Mouse (Mus musculus) MEL (cell line): ENCODE measurements around the gene Cyp4f13.

Experiments
- CTCF ChIP-seq, 3 experiments: IDR thresholded peaks in 2 of 3; conservative IDR thresholded peaks in 1 of 3; 2 replicates each; pipeline ENCODE4 v1.5.1; 2011 to 2012; ENCODE audit warnings: low read length in 3 of 3, low read depth in 2 of 3, mild to moderate bottlenecking in 2 of 3, improper control_type of control experiment in 1 of 3, inconsistent platforms in 1 of 3, mixed read lengths in 1 of 3, moderate library complexity in 1 of 3; ENCODE audit not compliant: control insufficient read depth in 1 of 3, insufficient read depth in 1 of 3, poor library complexity in 1 of 3, severe bottlenecking in 1 of 3
- E2F4 ChIP-seq: IDR thresholded peaks from 2 replicates; pipeline ENCODE4 v1.6.1; 2011; ENCODE audit warnings: low read depth, low read length, improper control_type of control experiment, borderline replicate concordance
- EP300 ChIP-seq, 2 experiments: IDR thresholded peaks; 2 replicates each; pipeline ENCODE4 v1.6.1; 2011; ENCODE audit warnings: improper control_type of control experiment in 2 of 2, low read length in 2 of 2, low read depth in 1 of 2, mild to moderate bottlenecking in 1 of 2
- GATA1 ChIP-seq: IDR thresholded peaks from 2 replicates; pipeline ENCODE4 v1.6.1; 2011; ENCODE audit warnings: low read depth, low read length, improper control_type of control experiment
- MAFK ChIP-seq: IDR thresholded peaks from 2 replicates; pipeline ENCODE4 v1.6.1; 2011; ENCODE audit warnings: low read depth, mild to moderate bottlenecking, low read length, improper control_type of control experiment, borderline replicate concordance
- MAX ChIP-seq: IDR thresholded peaks from 2 replicates; pipeline ENCODE4 v1.6.1; 2011; ENCODE audit warnings: low read length, improper control_type of control experiment
- MYB ChIP-seq: IDR thresholded peaks from 2 replicates; pipeline ENCODE4 v1.6.1; 2011; ENCODE audit warnings: mild to moderate bottlenecking, low read depth, low read length, improper control_type of control experiment
- POLR2A ChIP-seq, 2 experiments: IDR thresholded peaks; 2 replicates each; pipeline ENCODE4 v1.6.1; 2011 to 2012; ENCODE audit warnings: low read length in 2 of 2, mild to moderate bottlenecking in 2 of 2, control low read depth in 1 of 2, improper control_type of control experiment in 1 of 2, low read depth in 1 of 2, moderate library complexity in 1 of 2; ENCODE audit not compliant: control insufficient read depth in 1 of 2, insufficient read depth in 1 of 2, poor library complexity in 1 of 2
- SIN3A ChIP-seq: IDR thresholded peaks from 2 replicates; pipeline ENCODE4 v1.6.1; 2012; ENCODE audit warnings: low read length, improper control_type of control experiment, inconsistent platforms
- TBP ChIP-seq: IDR thresholded peaks from 2 replicates; pipeline ENCODE4 v1.8.0; 2011; ENCODE audit warnings: low read depth, low read length, improper control_type of control experiment
- USF2 ChIP-seq, 2 experiments: IDR thresholded peaks; 2 replicates each; pipeline ENCODE4 v1.6.1; 2011 to 2012; ENCODE audit warnings: improper control_type of control experiment in 2 of 2, low read length in 2 of 2, borderline replicate concordance in 1 of 2, inconsistent platforms in 1 of 2, low read depth in 1 of 2, mild to moderate bottlenecking in 1 of 2; ENCODE audit not compliant: insufficient read depth in 1 of 2
- ZMIZ1 ChIP-seq: IDR thresholded peaks from 2 replicates; pipeline ENCODE4 v1.6.1; 2012; ENCODE audit warnings: low read depth, mild to moderate bottlenecking, inconsistent platforms, low read length, improper control_type of control experiment, moderate library complexity

DNA sequence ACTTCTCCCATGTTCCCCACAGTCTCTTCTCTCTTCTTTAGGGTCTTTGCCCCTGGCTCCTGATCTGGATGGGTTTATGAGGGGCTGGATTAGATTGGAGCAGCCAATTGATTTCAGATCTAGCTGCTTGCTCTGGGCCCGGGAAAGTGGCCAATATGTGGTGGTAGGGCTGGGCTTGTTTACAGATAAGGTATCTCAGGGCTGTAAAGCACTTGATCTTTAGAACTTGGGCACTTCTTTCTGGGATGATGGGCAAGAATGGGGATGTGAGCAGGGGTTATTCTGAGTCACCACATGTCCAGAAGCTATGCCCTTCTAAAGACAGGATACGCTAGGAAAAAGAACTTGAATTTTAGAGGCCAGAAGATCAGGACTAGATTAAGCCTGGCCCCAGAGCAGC is 28.1 kb downstream of the Cyp4f13 start:
- no peak for TF ChIP-seq EP300 (IDR thresholded peaks at IDR 0.05; ENCODE audit: low read depth in 1 of 2, low read length in 2 of 2)
- TF ChIP-seq CTCF (IDR thresholded peaks at IDR 0.05 in 2 of 3, conservative IDR thresholded peaks at IDR 0.05 in 1 of 3; ENCODE audit: control insufficient read depth in 1 of 3, insufficient read depth in 1 of 3, low read depth in 2 of 3, low read length in 3 of 3, poor library complexity in 1 of 3, severe bottlenecking in 1 of 3): no peak
- no peak for TF ChIP-seq POLR2A (IDR thresholded peaks at IDR 0.05; ENCODE audit: control insufficient read depth in 1 of 2, insufficient read depth in 1 of 2, low read depth in 1 of 2, low read length in 2 of 2, poor library complexity in 1 of 2)
- TF ChIP-seq ZMIZ1: no peak
- no peak for TF ChIP-seq E2F4
- TF ChIP-seq MAX: no peak
- no peak for TF ChIP-seq TBP
- no peak for TF ChIP-seq SIN3A
- no peak for TF ChIP-seq MYB
- no peak for TF ChIP-seq MAFK
- TF ChIP-seq USF2 (IDR thresholded peaks at IDR 0.05; ENCODE audit: borderline replicate concordance in 1 of 2, insufficient read depth in 1 of 2, low read depth in 1 of 2, low read length in 2 of 2): no peak
- TF ChIP-seq GATA1: no peak
